Mouse (Mus musculus): ENCODE results near the gene Egfem1. TPM values are rescaled to one million over a fixed set of nuclear protein-coding genes. Genes with fewer than 3 reads are reported as not detected.

The Egfem1 gene
- not detected for polyA plus RNA-seq (2012; fragmentation: generic; extraction: Trizol)
- long read RNA-seq, experiment 1 = 0 reads
- long read RNA-seq, experiment 2 = 0 reads

GRCm38 (mm10) chr3:29081952-29082295, at the start of gene Egfem1:
TSS of gene Egfem1 (plus strand) at chr3:29082023.
- TF ChIP-seq USF1 (IDR thresholded peaks at IDR 0.05; ENCODE audit: low read depth) (no peak), CTCF (IDR thresholded peaks at IDR 0.05; ENCODE audit: control insufficient read depth, insufficient read depth, insufficient read length) (no peak), FOSL1 (IDR thresholded peaks at IDR 0.05; ENCODE audit: insufficient read depth, low read length, poor library complexity, severe bottlenecking) (no peak), MAX (IDR thresholded peaks at IDR 0.05) (no peak), MYOD1 (IDR thresholded peaks at IDR 0.05; ENCODE audit: control insufficient read depth, insufficient read length, low read depth) (no peak)
- Histone ChIP-seq H3K4me3 (ENCODE audit: insufficient read depth, poor library complexity, severe bottlenecking) (no peak within 1 kb of the TSS), H3K36me3 (ENCODE audit: control insufficient read depth, insufficient read depth) (no peaks in the 10 kb centered on the region), H3K27me3 (ENCODE audit: control insufficient read depth, insufficient read depth, insufficient read length) (no peaks in the 10 kb centered on the region), H3K79me3 (ENCODE audit: low read depth) (no peaks in the 10 kb centered on the region), H3ac (ENCODE audit: control insufficient read depth, insufficient read length, low read depth) (no peak within 1 kb of the TSS), H3K79me2 (ENCODE audit: control insufficient read depth, insufficient read depth) (no peaks in the 10 kb centered on the region)

GRCm38 (mm10) chr3:29033107-29033506, 48.7 kb upstream of the Egfem1 start:
- Histone ChIP-seq H3K79me2 (ENCODE audit: control insufficient read depth, insufficient read depth) (no peaks in the 10 kb centered on the region), H3ac (ENCODE audit: control insufficient read depth, insufficient read length, low read depth) (no peak overlapping the region), H3K27me3 (ENCODE audit: control insufficient read depth, insufficient read depth, insufficient read length) (no peaks in the 10 kb centered on the region), H3K79me3 (ENCODE audit: low read depth) (no peaks in the 10 kb centered on the region), H3K4me3 (ENCODE audit: insufficient read depth, poor library complexity, severe bottlenecking) (no peak overlapping the region), H3K36me3 (ENCODE audit: control insufficient read depth, insufficient read depth) (no peaks in the 10 kb centered on the region)
- TF ChIP-seq CEBPB (IDR thresholded peaks at IDR 0.05; ENCODE audit: low read depth) = no peak
- no peak for TF ChIP-seq MYOD1 (IDR thresholded peaks at IDR 0.05; ENCODE audit: control insufficient read depth, insufficient read length, low read depth)
- no peak for TF ChIP-seq USF1 (IDR thresholded peaks at IDR 0.05; ENCODE audit: low read depth)
- no peak for TF ChIP-seq FOSL1 (IDR thresholded peaks at IDR 0.05; ENCODE audit: insufficient read depth, low read length, poor library complexity, severe bottlenecking)
- no peak for TF ChIP-seq MAX (IDR thresholded peaks at IDR 0.05)
- no peak for TF ChIP-seq CTCF (IDR thresholded peaks at IDR 0.05; ENCODE audit: control insufficient read depth, insufficient read depth, insufficient read length)
- TF ChIP-seq MYOG (IDR thresholded peaks at IDR 0.05; ENCODE audit: control insufficient read depth, extremely low read depth, insufficient read length) = no peak

GRCm38 (mm10) chr3:29036146-29036545, 45.7 kb upstream of the Egfem1 start:
- H3ac ChIP-seq (ENCODE audit: control insufficient read depth, insufficient read length, low read depth) = no peak overlapping the region
- no peak overlapping the region for H3K4me3 ChIP-seq (ENCODE audit: insufficient read depth, poor library complexity, severe bottlenecking)
- TF ChIP-seq MYOD1 (IDR thresholded peaks at IDR 0.05; ENCODE audit: control insufficient read depth, insufficient read length, low read depth) = no peak
- TF ChIP-seq MAX (IDR thresholded peaks at IDR 0.05) = no peak
- TF ChIP-seq FOSL1 (IDR thresholded peaks at IDR 0.05; ENCODE audit: insufficient read depth, low read length, poor library complexity, severe bottlenecking) = no peak
- TF ChIP-seq USF1 (IDR thresholded peaks at IDR 0.05; ENCODE audit: low read depth) = no peak
- TF ChIP-seq CTCF (IDR thresholded peaks at IDR 0.05; ENCODE audit: control insufficient read depth, insufficient read depth, insufficient read length) = no peak
- no peaks in the 10 kb centered on the region for H3K79me3 ChIP-seq (ENCODE audit: low read depth)
- no peaks in the 10 kb centered on the region for H3K36me3 ChIP-seq (ENCODE audit: control insufficient read depth, insufficient read depth)
- no peaks in the 10 kb centered on the region for H3K27me3 ChIP-seq (ENCODE audit: control insufficient read depth, insufficient read depth, insufficient read length)
- no peaks in the 10 kb centered on the region for H3K79me2 ChIP-seq (ENCODE audit: control insufficient read depth, insufficient read depth)

GRCm38 (mm10) chr3:29036620-29037019, 45.2 kb upstream of the Egfem1 start:
- no peak overlapping the region for H3K4me3 ChIP-seq (ENCODE audit: insufficient read depth, poor library complexity, severe bottlenecking)
- TF ChIP-seq MYOG (IDR thresholded peaks at IDR 0.05; ENCODE audit: control insufficient read depth, extremely low read depth, insufficient read length) (no peak), CEBPB (IDR thresholded peaks at IDR 0.05; ENCODE audit: low read depth) (no peak), MYOD1 (IDR thresholded peaks at IDR 0.05; ENCODE audit: control insufficient read depth, insufficient read length, low read depth) (no peak), MAX (IDR thresholded peaks at IDR 0.05) (no peak), FOSL1 (IDR thresholded peaks at IDR 0.05; ENCODE audit: insufficient read depth, low read length, poor library complexity, severe bottlenecking) (no peak), CTCF (IDR thresholded peaks at IDR 0.05; ENCODE audit: control insufficient read depth, insufficient read depth, insufficient read length) (no peak), USF1 (IDR thresholded peaks at IDR 0.05; ENCODE audit: low read depth) (no peak)
- H3ac ChIP-seq (ENCODE audit: control insufficient read depth, insufficient read length, low read depth) = no peak overlapping the region
- H3K27me3 ChIP-seq (ENCODE audit: control insufficient read depth, insufficient read depth, insufficient read length) = no peaks in the 10 kb centered on the region
- no peaks in the 10 kb centered on the region for H3K79me2 ChIP-seq (ENCODE audit: control insufficient read depth, insufficient read depth)
- no peaks in the 10 kb centered on the region for H3K79me3 ChIP-seq (ENCODE audit: low read depth)
- no peaks in the 10 kb centered on the region for H3K36me3 ChIP-seq (ENCODE audit: control insufficient read depth, insufficient read depth)

- Histone ChIP-seq H3ac (ENCODE audit: control insufficient read depth, insufficient read length, low read depth) (no peak overlapping the region), H3K79me3 (ENCODE audit: low read depth) (no peaks in the 10 kb centered on the region), H3K4me3 (ENCODE audit: insufficient read depth, poor library complexity, severe bottlenecking) (no peak overlapping the region), H3K79me2 (ENCODE audit: control insufficient read depth, insufficient read depth) (no peaks in the 10 kb centered on the region), H3K27me3 (ENCODE audit: control insufficient read depth, insufficient read depth, insufficient read length) (no peaks in the 10 kb centered on the region), H3K36me3 (ENCODE audit: control insufficient read depth, insufficient read depth) (no peaks in the 10 kb centered on the region)
- TF ChIP-seq MYOG (IDR thresholded peaks at IDR 0.05; ENCODE audit: control insufficient read depth, extremely low read depth, insufficient read length) = no peak
- TF ChIP-seq CEBPB (IDR thresholded peaks at IDR 0.05; ENCODE audit: low read depth) = no peak
- no peak for TF ChIP-seq MAX (IDR thresholded peaks at IDR 0.05)
- TF ChIP-seq FOSL1 (IDR thresholded peaks at IDR 0.05; ENCODE audit: insufficient read depth, low read length, poor library complexity, severe bottlenecking) = no peak
- TF ChIP-seq CTCF (IDR thresholded peaks at IDR 0.05; ENCODE audit: control insufficient read depth, insufficient read depth, insufficient read length) = no peak
- TF ChIP-seq MYOD1 (IDR thresholded peaks at IDR 0.05; ENCODE audit: control insufficient read depth, insufficient read length, low read depth) = no peak
- no peak for TF ChIP-seq USF1 (IDR thresholded peaks at IDR 0.05; ENCODE audit: low read depth)
Measured at GRCm38 (mm10) chr3:29040064-29040463, 41.8 kb upstream of the Egfem1 start.

GRCm38 (mm10) chr3:29046281-29046680, 35.5 kb upstream of the Egfem1 start:
- H3K36me3 ChIP-seq (ENCODE audit: control insufficient read depth, insufficient read depth) = no peaks in the 10 kb centered on the region
- H3K79me3 ChIP-seq (ENCODE audit: low read depth) = no peaks in the 10 kb centered on the region
- no peak overlapping the region for H3ac ChIP-seq (ENCODE audit: control insufficient read depth, insufficient read length, low read depth)
- H3K27me3 ChIP-seq (ENCODE audit: control insufficient read depth, insufficient read depth, insufficient read length) = no peaks in the 10 kb centered on the region
- TF ChIP-seq USF1 (IDR thresholded peaks at IDR 0.05; ENCODE audit: low read depth) (no peak), MYOG (IDR thresholded peaks at IDR 0.05; ENCODE audit: control insufficient read depth, extremely low read depth, insufficient read length) (no peak), MYOD1 (IDR thresholded peaks at IDR 0.05; ENCODE audit: control insufficient read depth, insufficient read length, low read depth) (no peak), CTCF (IDR thresholded peaks at IDR 0.05; ENCODE audit: control insufficient read depth, insufficient read depth, insufficient read length) (no peak), FOSL1 (IDR thresholded peaks at IDR 0.05; ENCODE audit: insufficient read depth, low read length, poor library complexity, severe bottlenecking) (no peak), MAX (IDR thresholded peaks at IDR 0.05) (no peak), CEBPB (IDR thresholded peaks at IDR 0.05; ENCODE audit: low read depth) (no peak)
- no peak overlapping the region for H3K4me3 ChIP-seq (ENCODE audit: insufficient read depth, poor library complexity, severe bottlenecking)
- no peaks in the 10 kb centered on the region for H3K79me2 ChIP-seq (ENCODE audit: control insufficient read depth, insufficient read depth)
